Mouse (Mus musculus): ENCODE data around the gene Sdhb. TPM values are rescaled to one million over a fixed set of nuclear protein-coding genes. Genes with fewer than 3 reads are reported as not detected.

The Sdhb gene
- polyA plus RNA-seq (2016; fragmentation: Nextera tagmentation; extraction: Ambion mirVana) = 432 and 438 TPM in 2 replicates

- peaks cover 55% of the 10 kb centered on the region for H3K4me1 ChIP-seq
- WGBS = 4% methylated on average over 37 of the region's 37 CpGs
Observed at GRCm38 (mm10) chr4:140960781-140961466, at the start of gene Sdhb. TSS of gene Sdhb (plus strand) at chr4:140961203.

GRCm38 (mm10) chr4:140911416-140911815 lies 49.6 kb upstream of the Sdhb start:
- DNase-seq (ENCODE audit: low spot score) = no peak
- no peak overlapping the region for H3K27ac ChIP-seq (replicated peaks)
- no peaks in the 10 kb centered on the region for H3K36me3 ChIP-seq (replicated peaks)
- H3K9me3 ChIP-seq = no peaks in the 10 kb centered on the region
- 92% methylated on average over 9 of the region's 9 CpGs for WGBS
- H3K4me3 ChIP-seq = no peak overlapping the region
- peaks cover 43% of the 10 kb centered on the region for H3K27me3 ChIP-seq (replicated peaks; ENCODE audit: low read depth, poor library complexity, severe bottlenecking)
- peaks cover 29% of the 10 kb centered on the region for H3K4me1 ChIP-seq

More at GRCm38 (mm10) chr4:140960781-140961466, at the start of gene Sdhb:
- peak; percentile 99 for DNase-seq (ENCODE audit: low spot score)
- Histone ChIP-seq H3K27ac (replicated peaks) (peak within 1 kb of the TSS; percentile 95), H3K4me3 (peak within 1 kb of the TSS; percentile 93), H3K27me3 (replicated peaks; ENCODE audit: low read depth, poor library complexity, severe bottlenecking) (peaks cover 7% of the 10 kb centered on the region; the same call in 1 of the 2 replicates), H3K36me3 (replicated peaks) (peaks cover 8% of the 10 kb centered on the region), H3K9me3 (no peaks in the 10 kb centered on the region)

- Histone ChIP-seq H3K27me3 (replicated peaks; ENCODE audit: low read depth, poor library complexity, severe bottlenecking) (peaks cover 34% of the 10 kb centered on the region), H3K9me3 (no peaks in the 10 kb centered on the region), H3K4me3 (no peak overlapping the region), H3K4me1 (peaks cover 20% of the 10 kb centered on the region), H3K36me3 (replicated peaks) (no peaks in the 10 kb centered on the region), H3K27ac (replicated peaks) (no peak overlapping the region)
- no peak for DNase-seq (ENCODE audit: low spot score)
- WGBS = 89% methylated on average over 10 of the region's 10 CpGs
Observed at GRCm38 (mm10) chr4:140912271-140912833, 48.7 kb upstream of the Sdhb start.

GRCm38 (mm10) chr4:140913565-140913964 lies 47.4 kb upstream of the Sdhb start:
- H3K27me3 ChIP-seq (replicated peaks; ENCODE audit: low read depth, poor library complexity, severe bottlenecking) = peaks cover 22% of the 10 kb centered on the region
- no peak overlapping the region for H3K27ac ChIP-seq (replicated peaks)
- H3K36me3 ChIP-seq (replicated peaks) = no peaks in the 10 kb centered on the region
- H3K9me3 ChIP-seq = no peaks in the 10 kb centered on the region
- DNase-seq (ENCODE audit: low spot score) = no peak
- 90% methylated on average over 9 of the region's 9 CpGs for WGBS
- H3K4me3 ChIP-seq = no peak overlapping the region
- peaks cover 20% of the 10 kb centered on the region for H3K4me1 ChIP-seq

GRCm38 (mm10) chr4:140914731-140915131 lies 46.3 kb upstream of the Sdhb start:
- peak; percentile 44 for DNase-seq (ENCODE audit: low spot score)
- Histone ChIP-seq H3K9me3 (no peaks in the 10 kb centered on the region), H3K27me3 (replicated peaks; ENCODE audit: low read depth, poor library complexity, severe bottlenecking) (peaks cover 10% of the 10 kb centered on the region; the same call in 1 of the 2 replicates), H3K4me1 (peaks cover 26% of the 10 kb centered on the region), H3K27ac (replicated peaks) (peak overlapping the region; percentile 66), H3K4me3 (no peak overlapping the region), H3K36me3 (replicated peaks) (no peaks in the 10 kb centered on the region)
- WGBS = 25% methylated on average over 6 of the region's 6 CpGs

- WGBS = 68% methylated on average over 3 of the region's 3 CpGs
- Histone ChIP-seq H3K9me3 (no peaks in the 10 kb centered on the region), H3K4me3 (no peak overlapping the region), H3K27me3 (replicated peaks; ENCODE audit: low read depth, poor library complexity, severe bottlenecking) (0 out of 2 replicates have a peak, but pooled peaks cover 7% of the 10 kb centered on the region), H3K27ac (replicated peaks) (peak overlapping the region; percentile 66; the same call in 1 of the 2 replicates), H3K36me3 (replicated peaks) (no peaks in the 10 kb centered on the region), H3K4me1 (peaks cover 28% of the 10 kb centered on the region)
- no peak for DNase-seq (ENCODE audit: low spot score)
Observed at GRCm38 (mm10) chr4:140915235-140915634, 45.8 kb upstream of the Sdhb start.

- WGBS = 91% methylated on average over 5 of the region's 5 CpGs
- H3K36me3 ChIP-seq (replicated peaks) = no peaks in the 10 kb centered on the region
- H3K27me3 ChIP-seq (replicated peaks; ENCODE audit: low read depth, poor library complexity, severe bottlenecking) = 0 out of 2 replicates have a peak, but pooled peaks cover 7% of the 10 kb centered on the region
- H3K27ac ChIP-seq (replicated peaks) = no peak overlapping the region
- peaks cover 26% of the 10 kb centered on the region for H3K4me1 ChIP-seq
- no peak for DNase-seq (ENCODE audit: low spot score)
- no peak overlapping the region for H3K4me3 ChIP-seq
- no peaks in the 10 kb centered on the region for H3K9me3 ChIP-seq
Observed at GRCm38 (mm10) chr4:140916296-140916695, 44.7 kb upstream of the Sdhb start.

- 93% methylated on average over 9 of the region's 9 CpGs for WGBS
- Histone ChIP-seq H3K27me3 (replicated peaks; ENCODE audit: low read depth, poor library complexity, severe bottlenecking) (no peaks in the 10 kb centered on the region; the same call in 1 of the 2 replicates), H3K4me1 (peaks cover 35% of the 10 kb centered on the region), H3K36me3 (replicated peaks) (no peaks in the 10 kb centered on the region), H3K27ac (replicated peaks) (no peak overlapping the region), H3K9me3 (no peaks in the 10 kb centered on the region), H3K4me3 (no peak overlapping the region)
- no peak for DNase-seq (ENCODE audit: low spot score)
Observed at GRCm38 (mm10) chr4:140917451-140917850, 43.6 kb upstream of the Sdhb start.

GRCm38 (mm10) chr4:140919974-140920836 lies 40.8 kb upstream of the Sdhb start:
- WGBS = 77% methylated on average over 11 of the region's 11 CpGs
- Histone ChIP-seq H3K4me1 (peaks cover 31% of the 10 kb centered on the region), H3K27ac (replicated peaks) (no peak overlapping the region)

GRCm38 (mm10) chr4:140922508-140922907 lies 38.5 kb upstream of the Sdhb start:
- Histone ChIP-seq H3K36me3 (replicated peaks) (no peaks in the 10 kb centered on the region), H3K27me3 (replicated peaks; ENCODE audit: low read depth, poor library complexity, severe bottlenecking) (peaks cover 3% of the 10 kb centered on the region; the same call in 1 of the 2 replicates), H3K4me1 (peaks cover 35% of the 10 kb centered on the region), H3K27ac (replicated peaks) (no peak overlapping the region), H3K9me3 (no peaks in the 10 kb centered on the region), H3K4me3 (no peak overlapping the region)
- WGBS = 86% methylated on average over 5 of the region's 5 CpGs
- no peak for DNase-seq (ENCODE audit: low spot score)

More at GRCm38 (mm10) chr4:140919974-140920836, 40.8 kb upstream of the Sdhb start:
- peaks cover 3% of the 10 kb centered on the region; the same call in 1 of the 2 replicates for H3K27me3 ChIP-seq (replicated peaks; ENCODE audit: low read depth, poor library complexity, severe bottlenecking)
- no peak for DNase-seq (ENCODE audit: low spot score)
- H3K36me3 ChIP-seq (replicated peaks) = no peaks in the 10 kb centered on the region
- H3K9me3 ChIP-seq = no peaks in the 10 kb centered on the region
- H3K4me3 ChIP-seq = no peak overlapping the region

GRCm38 (mm10) chr4:140925648-140926047 lies 35.4 kb upstream of the Sdhb start:
- Histone ChIP-seq H3K4me3 (no peak overlapping the region), H3K27ac (replicated peaks) (peak overlapping the region; percentile 19; the same call in 1 of the 2 replicates), H3K36me3 (replicated peaks) (no peaks in the 10 kb centered on the region), H3K27me3 (replicated peaks; ENCODE audit: low read depth, poor library complexity, severe bottlenecking) (peaks cover 3% of the 10 kb centered on the region; the same call in 1 of the 2 replicates), H3K4me1 (peaks cover 47% of the 10 kb centered on the region), H3K9me3 (no peaks in the 10 kb centered on the region)
- no peak for DNase-seq (ENCODE audit: low spot score)
- 72% methylated on average over 8 of the region's 8 CpGs for WGBS

GRCm38 (mm10) chr4:140928349-140928748 lies 32.7 kb upstream of the Sdhb start:
- Histone ChIP-seq H3K27ac (replicated peaks) (peak overlapping the region; percentile 8; the same call in 1 of the 2 replicates), H3K4me3 (no peak overlapping the region), H3K4me1 (peaks cover 46% of the 10 kb centered on the region), H3K9me3 (no peaks in the 10 kb centered on the region), H3K36me3 (replicated peaks) (no peaks in the 10 kb centered on the region), H3K27me3 (replicated peaks; ENCODE audit: low read depth, poor library complexity, severe bottlenecking) (0 out of 2 replicates have a peak, but pooled peaks cover 3% of the 10 kb centered on the region)
- WGBS = 83% methylated on average over 9 of the region's 9 CpGs
- DNase-seq (ENCODE audit: low spot score) = no peak

Measured in embryonic facial prominence, embryonic 10.5 days (tissue).